ENCODE assay signal across 35 mouse cellular contexts in the genomic region with DNA sequence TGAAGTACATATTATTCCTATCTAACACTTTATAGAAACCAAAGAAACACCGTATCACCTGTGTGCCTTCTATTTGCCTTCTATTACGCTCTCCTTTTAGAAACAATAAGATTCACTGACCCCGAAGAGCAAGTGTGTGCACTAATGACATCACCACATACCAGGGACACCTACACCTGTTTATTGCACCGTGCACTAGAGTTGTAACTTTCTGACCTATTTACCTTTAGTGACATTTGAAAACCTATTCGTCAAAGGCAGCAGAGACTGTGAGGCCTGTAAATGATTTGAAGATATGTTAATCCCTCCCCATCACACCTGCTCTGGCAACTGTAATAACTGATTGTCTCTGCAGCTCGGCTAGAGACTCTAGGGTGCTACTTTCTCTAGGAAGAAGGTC. TPM values are rescaled to one million over a fixed set of nuclear protein-coding genes. Genes with fewer than 3 reads are reported as not detected.
"Had no signal": no experiment of that assay in that cellular context is flagged by ENCODE, and none has a peak within 500 bp of the region (broad histone marks: within the 10 kb centered on the region; RNA-seq: fewer than 3 reads in every experiment).

No protein-coding gene starts in this region.

- H3K4me1 ChIP-seq: heart, embryonic 10.5 days; heart, embryonic 12.5 days; heart, embryonic 13.5 days; heart, embryonic 15.5 days; hindbrain, embryonic 10.5 days; hindbrain, embryonic 12.5 days; hindbrain, embryonic 13.5 days; hindbrain, embryonic 15.5 days; kidney, embryonic 15.5 days had no signal

- H3K9me3 ChIP-seq: heart, embryonic 10.5 days; heart, embryonic 12.5 days; heart, embryonic 13.5 days; heart, embryonic 15.5 days; hindbrain, embryonic 10.5 days; hindbrain, embryonic 12.5 days; hindbrain, embryonic 13.5 days; hindbrain, embryonic 15.5 days; kidney, embryonic 15.5 days had no signal

- H3K4me3 ChIP-seq: heart, embryonic 10.5 days; heart, embryonic 12.5 days; heart, embryonic 13.5 days; heart, embryonic 15.5 days; hindbrain, embryonic 10.5 days; hindbrain, embryonic 12.5 days; hindbrain, embryonic 13.5 days; hindbrain, embryonic 15.5 days; kidney, embryonic 15.5 days; layer of hippocampus, adult 2 months; left cerebral cortex, adult 2 months had no signal

- DNase-seq: heart, postnatal 10 days; heart, postnatal 14 days; heart, postnatal 36 days; heart, postnatal 4 days; kidney, adult 11 months; kidney, adult 18-20 months; kidney, adult 2 months; kidney, adult 8-10 months; kidney, adult 9 months; kidney, postnatal 10 days; kidney, postnatal 14 days; kidney, postnatal 25 days; kidney, postnatal 36 days; kidney, postnatal 4 days; layer of hippocampus, adult 9-11 months; layer of hippocampus, postnatal 36 days had no signal

- H3K9ac ChIP-seq: heart, embryonic 12.5 days; heart, embryonic 13.5 days; heart, embryonic 15.5 days; hindbrain, embryonic 12.5 days; hindbrain, embryonic 13.5 days; hindbrain, embryonic 14.5 days; hindbrain, embryonic 15.5 days; kidney, embryonic 15.5 days had no signal

- ATAC-seq: hindbrain, embryonic 16.5 days; hindbrain, postnatal 0 days; inflammation-experienced regulatory T-cells, adult 6 months had no signal

- H3K36me3 ChIP-seq: heart, embryonic 10.5 days; heart, embryonic 12.5 days; heart, embryonic 13.5 days; heart, embryonic 15.5 days; hindbrain, embryonic 10.5 days; hindbrain, embryonic 12.5 days; hindbrain, embryonic 13.5 days; hindbrain, embryonic 15.5 days; kidney, embryonic 15.5 days had no signal

- H3K27ac ChIP-seq: heart, embryonic 10.5 days; heart, embryonic 13.5 days; heart, embryonic 15.5 days; hindbrain, embryonic 10.5 days; hindbrain, embryonic 12.5 days; hindbrain, embryonic 13.5 days; hindbrain, embryonic 14.5 days; hindbrain, embryonic 15.5 days; hindbrain, postnatal 0 days; kidney, embryonic 15.5 days; kidney, postnatal 0 days; layer of hippocampus, adult 2 months; left cerebral cortex, adult 2 months had no signal

- H3K27me3 ChIP-seq: heart, embryonic 12.5 days; heart, embryonic 13.5 days; heart, embryonic 15.5 days; hindbrain, embryonic 12.5 days; hindbrain, embryonic 13.5 days; hindbrain, embryonic 15.5 days; kidney, embryonic 15.5 days had no signal

- H3K4me2 ChIP-seq: heart, embryonic 11.5 days; heart, embryonic 12.5 days; heart, embryonic 13.5 days; heart, embryonic 15.5 days; hindbrain, embryonic 12.5 days; hindbrain, embryonic 13.5 days; hindbrain, embryonic 14.5 days; hindbrain, embryonic 15.5 days; kidney, embryonic 15.5 days had no signal

RNA-seq across cellular contexts. Expression of a gene that starts 32.5 kb away (rescaled TPM):
- polyA plus RNA-seq: heart, postnatal 0 days; inflammation-experienced regulatory T-cells, adult 6 months; intestine, embryonic 14.5 days had no signal
